Mouse (Mus musculus): Measurements from ENCODE around the gene Nr1h2. TPM values are rescaled to one million over a fixed set of nuclear protein-coding genes. Genes with fewer than 3 reads are reported as not detected.
A peak's percentile ranks its signal among the peaks of the same experiment; 100 is the strongest.

Gene Nr1h2
- polyA plus RNA-seq, 1 experiment, result 49.7 TPM

DNA sequence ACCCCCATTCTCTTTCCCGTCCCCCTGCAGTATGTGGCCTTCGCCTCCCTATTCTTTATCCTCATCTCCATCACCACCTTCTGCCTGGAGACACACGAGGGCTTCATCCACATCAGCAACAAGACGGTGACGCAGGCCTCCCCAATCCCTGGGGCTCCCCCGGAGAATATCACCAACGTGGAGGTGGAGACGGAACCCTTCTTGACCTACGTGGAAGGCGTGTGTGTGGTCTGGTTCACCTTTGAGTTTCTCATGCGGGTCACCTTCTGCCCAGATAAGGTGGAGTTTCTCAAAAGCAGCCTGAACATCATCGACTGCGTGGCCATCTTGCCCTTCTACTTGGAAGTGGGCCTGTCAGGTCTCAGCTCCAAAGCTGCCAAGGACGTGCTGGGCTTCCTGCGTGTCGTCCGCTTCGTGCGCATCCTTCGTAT, 41.4 kb upstream of the Nr1h2 start:
- H3K4me3 ChIP-seq (replicated peaks), result no peak overlapping the region
- peaks cover 11% of the 10 kb centered on the region for H3K4me1 ChIP-seq (ENCODE audit: control insufficient read depth)
- H3K9me3 ChIP-seq (ENCODE audit: control insufficient read depth, low read length), result peaks cover 12% of the 10 kb centered on the region; the same call in 1 of the 2 replicates
- no peaks in the 10 kb centered on the region for H3K36me3 ChIP-seq (ENCODE audit: control insufficient read depth)
- no peak for TF ChIP-seq TAL1 (IDR thresholded peaks at IDR 0.05; ENCODE audit: low read length)
- no peak for TF ChIP-seq GATA1 (IDR thresholded peaks at IDR 0.05; ENCODE audit: low read length)
- H3K27me3 ChIP-seq (ENCODE audit: control insufficient read depth), result peaks cover 39% of the 10 kb centered on the region

- TF ChIP-seq GATA1 (IDR thresholded peaks at IDR 0.05; ENCODE audit: low read length) (no peak), TAL1 (IDR thresholded peaks at IDR 0.05; ENCODE audit: low read length) (no peak)
- H3K27me3 ChIP-seq (ENCODE audit: control insufficient read depth), result peaks cover 48% of the 10 kb centered on the region
- H3K4me1 ChIP-seq (ENCODE audit: control insufficient read depth), result peaks cover 13% of the 10 kb centered on the region
- no peaks in the 10 kb centered on the region for H3K36me3 ChIP-seq (ENCODE audit: control insufficient read depth)
- H3K9me3 ChIP-seq (ENCODE audit: control insufficient read depth, low read length), result peaks cover 14% of the 10 kb centered on the region; the same call in 1 of the 2 replicates
- H3K4me3 ChIP-seq (replicated peaks), result no peak overlapping the region
Measured at GRCm38 (mm10) chr7:44594291-44594690, 40.5 kb upstream of the Nr1h2 start.

GRCm38 (mm10) chr7:44593775-44594174, 40.0 kb upstream of the Nr1h2 start:
- Histone ChIP-seq H3K9me3 (ENCODE audit: control insufficient read depth, low read length) (peaks cover 18% of the 10 kb centered on the region; the same call in 1 of the 2 replicates), H3K36me3 (ENCODE audit: control insufficient read depth) (no peaks in the 10 kb centered on the region), H3K4me3 (replicated peaks) (no peak overlapping the region), H3K27me3 (ENCODE audit: control insufficient read depth) (peaks cover 53% of the 10 kb centered on the region), H3K4me1 (ENCODE audit: control insufficient read depth) (peaks cover 16% of the 10 kb centered on the region)
- no peak for TF ChIP-seq GATA1 (IDR thresholded peaks at IDR 0.05; ENCODE audit: low read length)
- TF ChIP-seq TAL1 (IDR thresholded peaks at IDR 0.05; ENCODE audit: low read length), result no peak

- Histone ChIP-seq H3K4me1 (ENCODE audit: control insufficient read depth) (peaks cover 16% of the 10 kb centered on the region), H3K27me3 (ENCODE audit: control insufficient read depth) (peaks cover 60% of the 10 kb centered on the region), H3K4me3 (replicated peaks) (no peak overlapping the region), H3K36me3 (ENCODE audit: control insufficient read depth) (no peaks in the 10 kb centered on the region), H3K9me3 (ENCODE audit: control insufficient read depth, low read length) (peaks cover 18% of the 10 kb centered on the region; the same call in 1 of the 2 replicates)
- TF ChIP-seq TAL1 (IDR thresholded peaks at IDR 0.05; ENCODE audit: low read length) (no peak), GATA1 (IDR thresholded peaks at IDR 0.05; ENCODE audit: low read length) (no peak)
Measured at GRCm38 (mm10) chr7:44593051-44593450, 39.3 kb upstream of the Nr1h2 start.

DNA sequence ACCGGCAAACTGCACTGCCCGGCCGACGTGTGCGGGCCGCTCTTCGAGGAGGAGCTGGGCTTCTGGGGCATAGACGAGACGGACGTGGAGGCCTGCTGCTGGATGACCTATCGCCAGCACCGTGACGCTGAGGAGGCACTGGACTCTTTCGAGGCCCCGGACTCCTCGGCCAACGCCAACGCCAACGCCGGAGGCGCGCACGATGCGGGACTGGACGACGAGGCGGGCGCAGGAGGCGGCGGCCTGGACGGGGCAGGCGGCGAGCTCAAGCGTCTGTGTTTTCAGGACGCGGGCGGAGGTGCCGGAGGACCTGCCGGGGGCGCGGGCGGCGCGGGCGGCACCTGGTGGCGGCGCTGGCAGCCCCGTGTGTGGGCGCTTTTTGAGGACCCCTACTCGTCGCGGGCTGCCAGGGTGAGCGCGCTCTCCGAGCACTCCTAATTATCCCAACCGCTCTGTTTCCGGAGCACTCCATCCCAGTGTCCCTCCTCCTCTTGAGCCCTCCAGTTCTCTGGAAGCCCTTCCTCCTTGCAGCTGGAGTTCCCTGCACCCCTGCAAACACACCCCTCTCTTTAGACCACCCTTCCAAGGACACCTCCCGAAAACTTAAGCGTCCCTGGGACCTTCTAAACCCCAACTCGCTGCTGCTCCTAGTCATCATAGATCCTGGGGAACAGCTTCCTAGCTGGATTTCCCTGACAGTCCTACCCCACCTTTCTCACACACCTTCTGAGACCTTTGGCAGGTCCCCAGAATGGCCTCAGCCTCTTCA, 37.8 kb upstream of the Nr1h2 start:
- Histone ChIP-seq H3K4me3 (replicated peaks) (peak overlapping the region; percentile 39), H3K9me3 (ENCODE audit: control insufficient read depth, low read length) (peaks cover 22% of the 10 kb centered on the region; the same call in 1 of the 2 replicates), H3K4me1 (ENCODE audit: control insufficient read depth) (peaks cover 16% of the 10 kb centered on the region), H3K27me3 (ENCODE audit: control insufficient read depth) (peaks cover 76% of the 10 kb centered on the region), H3K36me3 (ENCODE audit: control insufficient read depth) (no peaks in the 10 kb centered on the region)
- TF ChIP-seq TAL1 (IDR thresholded peaks at IDR 0.05; ENCODE audit: low read length) (no peak), GATA1 (IDR thresholded peaks at IDR 0.05; ENCODE audit: low read length) (no peak)

GRCm38 (mm10) chr7:44590402-44591347, 36.9 kb upstream of the Nr1h2 start, which contains the start of gene Kcnc3:
Gene Kcnc3 (plus strand): TSS chr7:44590664.
- Histone ChIP-seq H3K4me1 (ENCODE audit: control insufficient read depth) (peaks cover 16% of the 10 kb centered on the region), H3K27me3 (ENCODE audit: control insufficient read depth) (peaks cover 84% of the 10 kb centered on the region), H3K36me3 (ENCODE audit: control insufficient read depth) (no peaks in the 10 kb centered on the region), H3K4me3 (replicated peaks) (peak within 1 kb of the TSS; percentile 39), H3K9me3 (ENCODE audit: control insufficient read depth, low read length) (peaks cover 22% of the 10 kb centered on the region; the same call in 1 of the 2 replicates)
- TF ChIP-seq GATA1 (IDR thresholded peaks at IDR 0.05; ENCODE audit: low read length) (no peak), TAL1 (IDR thresholded peaks at IDR 0.05; ENCODE audit: low read length) (no peak)

DNA sequence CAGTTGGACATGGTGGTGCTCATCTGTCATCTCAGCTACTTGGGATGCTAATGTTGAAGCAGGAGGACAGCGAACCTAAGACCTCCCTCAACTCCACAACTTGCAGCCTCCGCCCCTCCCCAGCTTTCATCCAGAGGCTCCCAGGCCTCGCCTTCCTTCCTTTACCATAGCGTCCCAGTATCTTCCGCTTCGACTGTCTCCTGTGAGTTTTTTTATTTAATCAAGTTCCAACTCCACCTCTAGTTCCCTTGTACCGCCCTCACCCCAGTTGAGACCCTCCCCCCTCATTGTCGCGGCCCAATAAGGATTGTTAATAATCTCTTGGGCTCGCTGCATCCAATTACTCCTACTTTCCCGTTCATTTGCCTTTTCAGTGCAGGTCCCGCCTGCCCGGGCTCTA, 36.2 kb upstream of the Nr1h2 start:
- H3K27me3 ChIP-seq (ENCODE audit: control insufficient read depth), result peaks cover 91% of the 10 kb centered on the region
- H3K36me3 ChIP-seq (ENCODE audit: control insufficient read depth), result no peaks in the 10 kb centered on the region
- H3K9me3 ChIP-seq (ENCODE audit: control insufficient read depth, low read length), result peaks cover 22% of the 10 kb centered on the region; the same call in 1 of the 2 replicates
- no peak overlapping the region for H3K4me3 ChIP-seq (replicated peaks)
- peaks cover 16% of the 10 kb centered on the region for H3K4me1 ChIP-seq (ENCODE audit: control insufficient read depth)
- no peak for TF ChIP-seq GATA1 (IDR thresholded peaks at IDR 0.05; ENCODE audit: low read length)
- TF ChIP-seq TAL1 (IDR thresholded peaks at IDR 0.05; ENCODE audit: low read length), result no peak

GRCm38 (mm10) chr7:44589149-44589548, 35.4 kb upstream of the Nr1h2 start:
- no peaks in the 10 kb centered on the region for H3K36me3 ChIP-seq (ENCODE audit: control insufficient read depth)
- H3K9me3 ChIP-seq (ENCODE audit: control insufficient read depth, low read length), result peaks cover 22% of the 10 kb centered on the region; the same call in 1 of the 2 replicates
- no peak for TF ChIP-seq GATA1 (IDR thresholded peaks at IDR 0.05; ENCODE audit: low read length)
- H3K4me3 ChIP-seq (replicated peaks), result peak overlapping the region; percentile 24
- peaks cover 99% of the 10 kb centered on the region for H3K27me3 ChIP-seq (ENCODE audit: control insufficient read depth)
- H3K4me1 ChIP-seq (ENCODE audit: control insufficient read depth), result peaks cover 16% of the 10 kb centered on the region

Data from erythroblast, embryonic 14.5 days (primary cell).